Mouse (Mus musculus) regulatory T cell (primary cell): ENCODE data around the gene Pkd2.

ENCODE experiments used
- in situ Hi-C: fragments of 300-600 bp; cut with MboI, MseI; formaldehyde crosslinking; loops from one replicate; pipeline ENCODE4 v1.15.1; 2025; ENCODE audit warnings: high pct_unique_total_duplicates

Pkd2 gene

DNA sequence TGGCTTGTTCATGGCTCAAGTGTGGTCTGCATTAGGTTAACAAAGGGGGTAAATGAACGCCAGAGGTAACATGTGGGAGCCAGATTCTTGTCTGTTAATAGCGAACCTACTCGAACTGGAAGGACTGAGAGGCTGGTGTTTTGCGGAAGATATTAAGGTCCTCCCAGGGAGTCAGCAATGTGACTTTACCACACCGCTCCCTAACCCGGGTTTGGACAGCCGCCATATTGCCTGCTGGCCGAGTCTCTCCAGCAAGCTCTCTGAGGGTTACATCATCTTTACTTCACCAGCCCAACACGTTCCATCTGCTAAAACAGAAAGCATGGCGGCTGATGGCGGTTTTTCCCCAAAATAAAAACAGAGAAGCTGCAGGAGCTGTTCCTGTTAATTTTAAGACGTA, 6.5 kb downstream of the Pkd2 start:
- in situ Hi-C loops = no loop called here

DNA sequence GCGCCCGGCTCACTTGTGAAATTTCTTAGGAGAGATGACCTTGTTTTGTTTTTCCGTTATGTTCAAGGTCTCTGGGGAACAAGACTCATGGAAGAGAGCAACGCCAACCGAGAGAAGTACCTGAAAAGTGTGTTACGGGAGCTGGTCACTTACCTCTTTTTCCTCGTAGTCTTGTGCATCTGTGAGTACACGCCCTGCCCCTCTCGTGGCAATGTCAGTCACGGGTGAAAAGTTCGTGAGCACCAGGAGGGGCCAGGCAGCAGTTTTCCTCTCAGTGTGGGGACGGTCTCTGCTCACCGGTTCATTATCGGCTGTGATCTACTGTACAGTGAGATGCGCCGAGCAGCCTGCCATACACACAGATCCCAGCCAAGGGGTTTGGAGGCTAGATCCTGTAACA, 7.6 kb downstream of the Pkd2 start:
- in situ Hi-C loops = no loop called here

DNA sequence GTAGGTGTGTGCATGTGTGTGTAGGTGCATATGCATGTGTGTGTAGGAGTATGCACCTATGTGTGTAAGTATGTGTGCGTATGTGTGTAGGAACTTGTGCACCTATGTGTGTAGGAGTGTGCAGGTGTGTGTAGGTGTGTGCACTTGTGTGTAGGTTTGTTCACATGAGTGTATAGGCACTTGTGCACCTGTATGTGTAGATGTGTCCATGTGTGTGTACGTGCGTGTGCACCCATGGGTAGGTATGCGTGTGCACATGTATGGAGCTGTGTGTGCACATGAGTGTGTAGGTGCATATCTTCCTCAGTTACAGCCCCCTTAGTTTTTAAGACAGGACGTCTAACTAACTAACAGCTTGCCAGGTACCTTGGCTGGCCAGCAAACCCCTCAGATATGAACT, 9.3 kb downstream of the Pkd2 start:
- in situ Hi-C loops = no loop called here

DNA sequence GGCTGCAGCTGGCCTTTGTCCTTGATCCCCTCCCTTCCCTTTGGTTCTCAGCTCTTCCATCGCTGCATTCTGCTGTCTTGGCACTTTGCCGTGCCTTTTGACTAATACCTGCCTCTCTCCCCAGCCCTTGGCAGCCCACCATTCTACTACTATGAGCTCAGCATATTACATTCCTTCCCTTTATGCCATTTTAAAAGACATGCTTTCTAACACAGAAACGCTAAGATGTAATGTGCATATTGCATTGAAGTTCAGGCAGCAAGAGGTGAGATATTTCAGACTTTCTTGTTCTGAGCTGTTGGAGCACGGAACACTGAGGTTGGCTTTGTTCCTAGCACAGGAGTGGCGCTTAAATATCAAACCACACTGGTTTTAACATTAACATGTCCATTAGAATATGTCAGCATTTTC, 11.7 kb downstream of the Pkd2 start:
- in situ Hi-C loops = no loop called here

DNA sequence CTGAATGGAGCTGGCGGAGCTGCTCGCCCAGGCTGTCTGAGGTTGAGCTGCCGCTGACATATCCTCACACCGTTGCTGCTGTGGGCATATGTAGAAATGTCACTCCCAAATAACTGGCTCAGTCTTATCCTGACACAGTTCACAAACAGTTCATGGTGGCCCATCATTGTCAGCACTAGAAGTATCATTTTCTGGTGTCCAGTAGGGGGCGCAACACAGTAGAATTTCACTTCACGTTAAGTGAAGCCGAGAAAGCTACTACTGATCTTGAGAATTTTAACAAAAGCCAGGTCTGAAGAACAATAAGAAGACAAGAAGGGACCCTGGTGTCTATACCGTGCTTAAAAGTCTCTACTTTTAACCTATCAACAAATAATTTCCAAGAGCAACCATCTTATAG, 13.1 kb downstream of the Pkd2 start:
- in situ Hi-C loops = no loop called here

DNA sequence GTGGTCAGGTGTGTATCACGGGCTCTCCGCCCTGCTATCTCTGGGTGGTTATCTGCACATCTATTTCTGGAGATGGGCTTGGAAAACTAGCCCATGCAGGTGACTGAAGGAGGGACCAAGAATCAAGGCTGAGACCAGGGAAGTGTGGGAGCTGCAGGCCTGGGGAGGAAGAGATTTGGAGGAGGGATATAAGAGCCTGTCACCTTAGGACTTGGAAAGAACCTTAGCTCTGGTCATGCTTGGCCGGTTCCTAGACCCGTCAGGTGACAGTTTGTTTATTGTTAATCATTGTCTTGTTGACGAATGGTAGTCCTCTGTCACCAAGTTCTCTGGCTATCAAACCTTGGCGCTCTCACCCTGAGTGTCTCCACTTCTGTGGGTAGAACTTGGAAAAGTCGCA, 21.1 kb downstream of the Pkd2 start:
- in situ Hi-C loops = no loop called here

DNA sequence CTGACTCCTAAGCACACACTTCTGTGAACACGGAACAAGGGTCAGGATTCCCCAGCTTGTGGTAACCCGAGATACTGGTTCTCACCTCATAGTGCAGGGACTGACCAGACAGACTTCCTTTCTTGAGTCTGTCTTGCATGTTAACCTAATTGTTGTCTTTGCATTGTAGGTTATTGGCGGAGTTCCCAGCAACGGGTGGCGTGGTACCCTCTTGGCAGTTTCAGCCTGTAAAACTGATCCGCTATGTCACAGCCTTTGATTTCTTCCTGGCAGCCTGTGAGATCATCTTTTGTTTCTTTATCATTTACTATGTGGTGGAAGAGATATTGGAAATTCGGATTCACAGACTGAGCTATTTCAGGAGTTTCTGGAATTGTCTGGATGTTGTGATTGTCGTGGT, 23.6 kb downstream of the Pkd2 start:
- in situ Hi-C loops = no loop called here

DNA sequence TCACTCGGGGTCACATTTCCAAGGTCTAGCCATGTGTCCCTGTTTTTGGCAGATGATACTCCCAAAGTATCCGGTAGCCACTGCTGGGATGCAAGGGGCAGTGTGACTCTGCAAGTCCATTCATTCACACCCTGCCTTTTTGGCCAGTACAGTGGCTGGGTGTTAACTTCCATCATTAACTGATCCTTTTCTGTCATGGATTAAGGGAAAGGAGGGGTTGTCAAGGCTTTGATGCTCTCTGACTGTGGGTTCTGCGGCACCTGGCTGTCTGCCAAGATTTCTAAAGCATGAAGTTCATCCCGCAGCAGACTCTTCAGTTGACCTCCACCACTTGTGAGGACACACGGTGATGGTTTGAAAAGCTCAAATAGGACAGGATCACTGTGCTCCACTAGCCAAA, 32.3 kb downstream of the Pkd2 start:
- in situ Hi-C loops = no loop called here

DNA sequence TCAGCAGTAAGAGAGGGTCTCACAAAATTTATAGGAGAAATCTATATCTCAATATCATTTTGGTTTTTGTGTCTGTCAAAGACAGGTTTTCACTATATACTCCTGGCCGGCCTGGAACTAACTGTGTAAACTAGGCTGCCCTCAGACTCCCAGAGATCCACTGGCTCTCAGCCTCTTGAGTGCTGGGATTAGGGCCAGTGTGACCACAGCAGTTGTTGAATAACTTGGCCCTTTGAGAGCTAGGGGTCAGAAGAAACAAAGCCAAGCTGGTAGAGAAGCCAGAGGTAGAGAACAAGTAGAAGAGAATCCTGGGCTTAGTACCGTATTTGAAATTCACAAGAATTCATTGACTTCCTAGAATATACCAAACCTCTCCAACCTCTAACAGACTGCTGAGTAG, 45.6 kb downstream of the Pkd2 start:
- in situ Hi-C loops = no loop called here

DNA sequence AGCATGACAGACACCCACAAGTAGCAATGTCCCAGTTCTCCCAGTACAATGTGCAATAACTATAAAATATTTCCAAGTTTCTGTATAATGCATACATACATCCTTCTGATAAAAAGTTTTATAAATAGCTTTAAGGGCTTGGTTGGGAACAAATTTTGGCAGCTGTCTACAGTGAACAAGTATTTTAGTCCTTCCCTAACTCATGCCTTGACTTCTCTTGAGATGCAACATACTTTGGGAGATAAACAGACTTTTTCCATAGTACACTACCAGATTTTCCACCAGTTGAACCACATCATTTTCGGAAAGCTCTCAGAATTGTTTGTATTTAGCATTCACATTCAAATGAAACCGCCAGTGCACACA, 48.6 kb downstream of the Pkd2 start:
- in situ Hi-C loops = no loop called here

DNA sequence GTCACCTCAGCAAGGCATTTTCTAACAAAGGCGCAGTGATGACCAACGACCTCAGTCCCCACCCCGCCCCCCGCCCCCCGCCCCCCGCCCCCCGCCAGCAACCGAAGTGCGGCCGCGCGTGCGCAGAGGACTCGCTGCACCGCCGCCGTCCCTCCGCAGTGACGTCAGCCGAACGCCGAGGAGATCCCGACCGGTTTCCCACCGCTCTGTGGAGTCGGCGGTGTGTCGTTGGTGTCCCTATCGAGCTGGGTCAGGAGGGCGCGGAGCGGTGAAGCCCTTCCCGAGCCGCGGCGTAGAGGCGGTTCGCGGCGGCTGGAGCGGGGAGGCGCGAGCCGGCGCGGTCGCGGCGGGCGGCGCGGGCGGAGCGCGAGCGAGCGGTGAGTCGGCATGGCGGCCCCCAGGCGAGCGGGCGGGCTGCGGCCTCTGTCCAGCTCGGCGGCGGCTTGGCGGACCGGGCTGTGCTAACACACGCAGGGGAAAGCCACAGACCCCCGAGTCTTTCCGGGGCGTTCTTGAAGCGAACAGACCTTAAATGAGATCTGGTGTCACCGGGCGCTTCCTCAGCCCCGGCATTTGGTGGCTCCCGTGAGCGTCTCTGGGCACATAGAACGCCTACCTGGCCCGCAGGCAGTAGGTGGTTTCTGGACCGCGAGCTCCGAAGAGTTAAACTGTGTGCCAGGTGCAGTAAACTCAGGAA, 49.1 kb downstream of the Pkd2 start, which contains the start of gene BC005561:
TSS of gene BC005561 (plus strand) at position 158 of the 697 bp plus-strand sequence.
- in situ Hi-C loops = no loop called here

DNA sequence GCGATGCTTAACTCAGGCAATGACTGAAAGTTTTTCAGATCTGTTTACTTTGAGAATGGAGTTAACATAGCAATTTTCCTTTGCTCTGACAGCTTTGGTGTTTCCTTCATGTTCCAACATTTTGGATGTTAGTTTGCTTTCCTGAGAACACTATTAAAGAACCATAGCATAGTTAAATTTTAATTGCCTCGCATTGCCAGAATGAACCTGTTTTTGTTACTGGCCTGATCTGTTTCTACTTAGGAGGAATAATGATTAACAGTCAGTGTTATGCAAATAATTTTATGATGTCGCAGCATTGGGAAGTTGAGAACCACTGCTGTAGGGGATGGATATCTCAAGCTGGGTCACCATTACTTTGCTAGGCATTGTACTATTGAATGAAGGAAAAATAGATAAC, 52.0 kb downstream of the Pkd2 start:
- in situ Hi-C loops = no loop called here

DNA sequence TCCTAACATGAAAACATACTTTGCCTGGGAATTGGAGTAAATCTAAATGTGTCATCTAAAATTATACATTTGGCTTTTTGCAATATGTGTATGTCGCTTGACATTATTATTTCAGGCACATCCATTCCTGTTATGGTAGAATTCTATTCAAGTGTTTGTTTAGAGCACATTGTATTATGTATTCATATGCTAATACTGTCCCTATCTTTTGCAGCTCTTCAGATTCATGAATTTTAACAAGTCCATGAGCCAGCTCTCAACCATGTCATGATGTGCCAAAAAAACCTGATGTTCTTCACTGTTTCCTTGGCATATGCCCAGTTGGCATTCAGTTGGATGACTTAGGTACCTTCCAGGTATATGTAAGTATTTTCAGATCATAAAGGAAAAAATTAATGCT, 79.4 kb downstream of the Pkd2 start:
- in situ Hi-C loops = loop anchor here (10.0 kb wide), 1 partner anchor 424 kb away; the partner anchor contains the start of gene Sparcl1

DNA sequence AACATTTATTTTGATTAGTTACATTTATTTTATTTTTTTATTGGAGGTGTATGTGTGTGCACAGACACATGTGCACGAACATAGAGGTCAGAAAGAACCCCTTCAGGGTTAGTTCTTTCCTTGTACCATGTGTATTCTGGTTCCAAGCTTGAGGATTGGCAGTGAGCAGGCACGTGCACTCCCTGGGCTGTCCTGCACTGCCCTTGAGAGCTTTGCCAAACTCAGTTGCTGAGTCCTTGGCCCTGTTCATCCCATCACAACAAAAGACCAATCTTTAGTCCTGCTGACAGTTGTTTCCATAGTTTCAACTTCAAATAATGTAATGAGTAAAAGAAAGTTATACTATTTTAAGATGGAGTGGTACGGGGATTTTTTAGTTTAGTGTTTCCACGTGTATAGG, 80.1 kb downstream of the Pkd2 start:
- in situ Hi-C loops = loop anchor here (10.0 kb wide), 1 partner anchor 425 kb away; the partner anchor contains the start of gene Sparcl1
